Mouse (Mus musculus): Measurements from ENCODE around the gene Cutal.

DNA sequence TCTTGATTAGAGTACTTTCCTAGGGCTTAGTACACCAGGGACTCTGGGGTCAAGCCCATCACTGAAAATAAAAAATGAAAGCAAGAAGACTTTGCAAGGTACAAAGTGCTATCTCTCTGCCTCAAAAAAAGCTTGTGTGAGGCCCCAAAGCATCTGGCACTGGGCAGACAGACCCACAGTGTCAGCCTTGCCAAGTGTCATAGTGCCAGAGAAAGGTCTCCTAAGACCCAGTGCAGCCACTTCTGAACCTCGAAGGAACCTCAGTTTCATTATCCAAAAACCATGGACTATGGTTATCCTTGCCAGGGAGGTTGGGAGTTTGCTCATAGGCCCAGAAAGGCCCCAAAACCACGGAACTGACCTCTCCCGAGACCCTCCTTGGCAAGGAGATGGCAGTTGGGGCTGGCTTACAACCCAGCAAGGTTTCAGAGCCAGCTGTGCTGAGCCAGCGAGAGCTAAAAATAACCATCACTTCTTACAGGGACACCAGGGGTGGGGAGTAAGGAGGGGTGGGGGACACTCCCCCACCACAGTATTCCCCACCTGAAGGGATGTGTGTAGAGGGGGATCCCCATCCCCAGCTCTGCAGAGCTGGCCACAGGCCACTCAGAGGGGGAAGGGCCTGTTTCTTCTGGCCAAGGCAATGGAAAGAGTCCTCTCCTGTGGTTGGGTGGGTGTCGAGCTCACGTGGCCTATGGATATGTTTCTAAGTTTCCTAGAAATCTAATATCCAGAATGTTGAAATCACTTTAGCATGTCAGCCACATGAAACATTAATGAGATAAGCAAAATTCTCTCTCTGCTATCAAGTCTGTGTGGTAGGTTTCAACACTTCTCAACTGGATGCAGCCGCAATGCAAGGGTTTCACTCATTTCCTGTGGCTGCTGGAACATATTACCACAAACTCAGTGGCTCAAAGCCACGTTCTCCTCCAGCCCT, 64.3 kb downstream of the Cutal start:
- TF ChIP-seq CTCF (IDR thresholded peaks at IDR 0.05; ENCODE audit: insufficient read depth, low read depth, low read length) (no peak), POLR2A (IDR thresholded peaks at IDR 0.05; ENCODE audit: insufficient read depth, low read depth, low read length) (no peak)
